Mouse (Mus musculus) midbrain, embryonic 11.5 days (tissue): ENCODE measurements around the gene Col16a1. TPM values are rescaled to one million over a fixed set of nuclear protein-coding genes. Genes with fewer than 3 reads are reported as not detected.
A peak's percentile ranks its signal among the peaks of the same experiment; 100 is the strongest.

Experiments
- ATAC-seq: fragments of 200-750 bp; cut with Nextera tagmentation; 2 replicates; pipeline ENCODE4 v1.8.0; 2017; ENCODE audit warnings: moderate TSS enrichment, moderate library complexity; ENCODE audit not compliant: low FRiP score
- DNase-seq: peaks from one replicate; pipeline ENCODE4 v3.0.0; 2015; ENCODE audit warnings: low spot score; ENCODE audit errors: missing footprints
- H3K27ac ChIP-seq: fragments of 300-500 bp; sonication (generic); 2 replicates; pipeline ENCODE4 v1.5.1; 2014; ENCODE audit warnings: low read depth, low read length
- H3K27me3 ChIP-seq: fragments of 300-500 bp; sonication (generic); 2 replicates; pipeline ENCODE4 v1.6.1; 2014; ENCODE audit warnings: mild to moderate bottlenecking, low read length, moderate library complexity, mixed read lengths; ENCODE audit not compliant: control insufficient read depth, insufficient read depth
- H3K36me3 ChIP-seq: fragments of 300-500 bp; sonication (generic); 2 replicates; pipeline ENCODE4 v1.6.1; 2014; ENCODE audit warnings: mild to moderate bottlenecking, low read length, moderate library complexity, mixed read lengths; ENCODE audit not compliant: control insufficient read depth, insufficient read depth
- H3K4me1 ChIP-seq: fragments of 300-500 bp; sonication (generic); 2 replicates; pipeline ENCODE4 v1.6.1; 2014; ENCODE audit warnings: low read length; ENCODE audit not compliant: control insufficient read depth, insufficient read depth
- H3K4me2 ChIP-seq: fragments of 300-500 bp; sonication (generic); 2 replicates; pipeline ENCODE4 v1.6.1; 2014; ENCODE audit warnings: mild to moderate bottlenecking, moderate library complexity
- H3K4me3 ChIP-seq: fragments of 300-500 bp; sonication (generic); 2 replicates; pipeline ENCODE4 v1.5.1; 2014; ENCODE audit warnings: low read depth, low read length
- H3K9ac ChIP-seq: fragments of 300-500 bp; sonication (generic); 2 replicates; pipeline ENCODE4 v1.6.1; 2014; ENCODE audit warnings: low read length
- H3K9me3 ChIP-seq: fragments of 300-500 bp; sonication (generic); 2 replicates; pipeline ENCODE4 v1.6.1; 2016; ENCODE audit warnings: low read length; ENCODE audit not compliant: control insufficient read depth
- WGBS: fragments of 180-500 bp; shearing (Covaris S2); extraction: QIAGEN DNeasy Blood & Tissue Kit; methylation state at CpG from one replicate; pipeline ENCODE4 v1.1.7; 2014; 5-methylcytosine and 5-hydroxymethylcytosine counted together
- polyA plus RNA-seq: library from polyadenylated mRNA; unstranded; fragments of >200 nt; fragmentation: Nextera tagmentation; extraction: Ambion mirVana; gene quantifications from 2 replicates; pipeline ENCODE4 v1.2.1, GENCODE M21; 2014

The Col16a1 gene
- polyA plus RNA-seq, 1 experiment from 2014 or later: 6.9 TPM

DNA sequence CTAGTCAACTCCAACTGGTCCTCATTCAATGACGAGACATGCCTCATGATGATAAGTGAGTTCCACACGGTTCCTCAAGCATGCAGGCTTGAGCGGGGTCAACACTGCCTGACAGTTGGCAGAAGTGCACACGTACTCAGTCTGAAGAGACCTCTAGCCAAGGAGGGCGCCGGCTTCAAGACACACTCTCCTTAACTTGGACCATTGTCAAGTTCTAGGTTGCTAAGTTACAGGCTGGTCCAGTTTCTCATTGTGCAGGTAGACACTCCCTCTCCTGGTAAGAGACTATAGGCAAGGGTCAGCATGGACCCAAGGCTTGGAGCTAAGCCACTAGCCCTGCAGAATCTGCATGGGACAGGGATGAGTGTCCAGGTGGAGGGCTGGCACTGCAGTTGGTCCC lies 77.5 kb downstream of the Col16a1 start:
- H3K9me3 ChIP-seq: no peaks in the 10 kb centered on the region
- H3K36me3 ChIP-seq: peaks cover 3% of the 10 kb centered on the region
- no peak overlapping the region for H3K4me3 ChIP-seq
- no peaks in the 10 kb centered on the region for H3K4me1 ChIP-seq
- no peak overlapping the region for H3K9ac ChIP-seq
- WGBS: 95% methylated on average over 6 of the region's 6 CpGs
- H3K4me2 ChIP-seq: no peak overlapping the region
- no peak overlapping the region for H3K27ac ChIP-seq
- H3K27me3 ChIP-seq: no peaks in the 10 kb centered on the region
- no peak for ATAC-seq
- no peak for DNase-seq

DNA sequence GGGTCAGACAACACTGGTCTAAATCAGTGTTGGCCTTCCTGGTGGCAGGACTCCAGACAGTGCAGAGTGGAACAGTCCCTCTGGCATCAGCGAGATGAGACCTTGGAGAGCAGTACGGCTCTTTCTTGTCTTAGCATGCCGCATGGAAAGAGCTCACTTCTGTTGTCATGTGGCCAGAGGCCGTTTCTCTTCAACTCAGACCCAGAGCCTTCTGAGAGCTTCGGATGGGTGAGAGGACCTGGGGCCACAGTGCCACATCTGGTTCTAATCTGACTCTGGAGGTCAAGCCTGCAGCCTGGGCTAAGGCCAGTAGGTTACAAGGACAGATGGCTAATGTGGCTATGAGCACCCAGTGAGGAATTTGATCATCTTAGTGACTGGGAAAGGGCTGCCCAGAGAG lies 78.3 kb downstream of the Col16a1 start:
- Histone ChIP-seq H3K4me2 (no peak overlapping the region), H3K36me3 (peaks cover 3% of the 10 kb centered on the region), H3K27me3 (no peaks in the 10 kb centered on the region), H3K27ac (no peak overlapping the region), H3K9ac (no peak overlapping the region), H3K4me1 (no peaks in the 10 kb centered on the region), H3K4me3 (no peak overlapping the region), H3K9me3 (no peaks in the 10 kb centered on the region)
- no peak for ATAC-seq
- peak; percentile 75 for DNase-seq
- 73% methylated on average over 5 of the region's 5 CpGs for WGBS

GRCm38 (mm10) chr4:130128907-130129306 lies 81.3 kb downstream of the Col16a1 start:
- Histone ChIP-seq H3K4me2 (no peak overlapping the region), H3K9me3 (no peaks in the 10 kb centered on the region), H3K9ac (no peak overlapping the region), H3K27me3 (no peaks in the 10 kb centered on the region), H3K4me3 (no peak overlapping the region), H3K27ac (no peak overlapping the region), H3K4me1 (no peaks in the 10 kb centered on the region), H3K36me3 (peaks cover 3% of the 10 kb centered on the region)
- 82% methylated on average over 5 of the region's 5 CpGs for WGBS
- peak; percentile 26 for DNase-seq
- no peak for ATAC-seq

DNA sequence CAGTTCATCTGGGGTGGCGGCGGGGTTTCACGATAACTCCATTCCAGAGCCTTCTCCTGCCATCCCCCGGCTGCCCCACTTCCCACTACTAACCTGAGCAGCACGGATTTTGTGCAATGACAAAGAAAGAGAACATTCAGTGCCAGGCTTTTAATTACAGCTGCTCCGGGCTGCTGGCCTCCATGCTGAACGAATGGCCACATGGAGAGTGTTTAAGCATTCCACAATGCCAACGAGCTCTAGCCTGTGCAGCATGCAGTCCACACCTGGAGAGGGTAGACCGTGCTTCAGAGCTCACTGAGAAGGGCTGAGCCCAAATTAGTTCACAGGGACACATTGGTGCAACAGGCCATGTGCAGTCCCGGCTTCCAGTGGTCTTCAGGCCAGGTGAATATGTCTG lies 82.4 kb downstream of the Col16a1 start:
- Histone ChIP-seq H3K9me3 (no peaks in the 10 kb centered on the region), H3K27me3 (no peaks in the 10 kb centered on the region), H3K4me1 (no peaks in the 10 kb centered on the region), H3K27ac (no peak overlapping the region), H3K4me2 (no peak overlapping the region), H3K36me3 (peaks cover 3% of the 10 kb centered on the region), H3K4me3 (no peak overlapping the region), H3K9ac (no peak overlapping the region)
- 79% methylated on average over 10 of the region's 10 CpGs for WGBS
- ATAC-seq: no peak
- peak; percentile 45 for DNase-seq

GRCm38 (mm10) chr4:130130641-130131350 lies 83.2 kb downstream of the Col16a1 start:
- DNase-seq: peak; percentile 49
- 59% methylated on average over 13 of the region's 13 CpGs for WGBS
- no peaks in the 10 kb centered on the region for H3K4me1 ChIP-seq

DNA sequence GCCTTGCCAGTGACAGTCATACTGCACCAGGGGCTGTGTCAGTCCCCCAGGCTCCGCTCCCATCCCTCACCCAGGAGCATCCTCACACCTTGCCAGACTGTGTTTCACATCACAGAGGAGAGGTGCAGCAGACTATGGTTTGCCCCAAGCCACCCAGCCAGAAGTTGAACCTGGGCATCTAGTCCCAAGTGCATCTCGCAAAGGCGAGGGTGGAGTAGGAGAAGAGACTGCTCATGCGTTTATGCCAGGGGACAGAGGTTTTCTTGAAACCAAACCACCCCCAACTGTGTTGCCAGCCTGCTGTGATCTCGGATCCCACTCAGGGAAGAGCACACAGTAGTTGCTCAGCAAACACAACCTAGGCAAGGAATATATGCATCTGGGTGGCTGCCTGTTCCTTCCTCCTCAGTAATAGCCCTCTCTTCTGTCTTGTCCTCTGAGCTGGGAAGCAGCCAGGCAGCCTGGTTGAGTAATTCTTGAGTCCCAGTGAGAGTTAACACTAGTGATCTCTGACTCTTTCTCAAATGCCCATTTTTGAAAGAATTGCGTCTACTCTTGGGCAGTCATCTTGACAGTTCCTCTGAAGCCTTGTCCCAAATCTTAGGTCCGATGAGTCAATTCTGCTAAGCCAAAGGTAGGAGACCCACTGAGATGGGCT lies 83.9 kb downstream of the Col16a1 start:
- no peaks in the 10 kb centered on the region for H3K4me1 ChIP-seq
- ATAC-seq: no peak
- no peak overlapping the region for H3K4me2 ChIP-seq
- DNase-seq: peak; percentile 21
- no peak overlapping the region for H3K4me3 ChIP-seq
- H3K27ac ChIP-seq: no peak overlapping the region
- no peaks in the 10 kb centered on the region for H3K9me3 ChIP-seq
- H3K27me3 ChIP-seq: peaks cover 2% of the 10 kb centered on the region; the same call in 1 of the 2 replicates
- no peak overlapping the region for H3K9ac ChIP-seq
- H3K36me3 ChIP-seq: peaks cover 3% of the 10 kb centered on the region
- 83% methylated on average over 7 of the region's 7 CpGs for WGBS

More at GRCm38 (mm10) chr4:130130641-130131350, 83.2 kb downstream of the Col16a1 start:
- no peak for ATAC-seq
- Histone ChIP-seq H3K4me3 (no peak overlapping the region), H3K4me2 (no peak overlapping the region), H3K27ac (no peak overlapping the region), H3K9ac (no peak overlapping the region), H3K9me3 (no peaks in the 10 kb centered on the region), H3K36me3 (peaks cover 3% of the 10 kb centered on the region), H3K27me3 (no peaks in the 10 kb centered on the region)

- DNase-seq (peak; percentile 23), ATAC-seq (no peak)
- no peaks in the 10 kb centered on the region for H3K4me1 ChIP-seq
- H3K27me3 ChIP-seq: peaks cover 4% of the 10 kb centered on the region; the same call in 1 of the 2 replicates
- no peak overlapping the region for H3K9ac ChIP-seq
- no peak overlapping the region for H3K27ac ChIP-seq
- 72% methylated on average over 6 of the region's 6 CpGs for WGBS
- no peak overlapping the region for H3K4me2 ChIP-seq
- no peaks in the 10 kb centered on the region for H3K9me3 ChIP-seq
- no peak overlapping the region for H3K4me3 ChIP-seq
- no peaks in the 10 kb centered on the region for H3K36me3 ChIP-seq
Measured at GRCm38 (mm10) chr4:130133399-130133798, 85.8 kb downstream of the Col16a1 start.

GRCm38 (mm10) chr4:130138441-130139213 lies 91.0 kb downstream of the Col16a1 start:
- Histone ChIP-seq H3K9ac (peak overlapping the region; percentile 40), H3K27ac (no peak overlapping the region), H3K4me1 (peaks cover 11% of the 10 kb centered on the region), H3K36me3 (no peaks in the 10 kb centered on the region), H3K27me3 (peaks cover 26% of the 10 kb centered on the region), H3K4me2 (peak overlapping the region; percentile 71), H3K4me3 (peak overlapping the region; percentile 39), H3K9me3 (no peaks in the 10 kb centered on the region)
- peak; percentile 78 for ATAC-seq
- under 1% methylated on average over 52 of the region's 57 CpGs for WGBS
- peak; percentile 98 for DNase-seq

- H3K27me3 ChIP-seq: peaks cover 26% of the 10 kb centered on the region
- no peaks in the 10 kb centered on the region for H3K36me3 ChIP-seq
- H3K27ac ChIP-seq: no peak within 1 kb of the TSS
- peak; percentile 92 for DNase-seq
- peak within 1 kb of the TSS; percentile 71 for H3K4me2 ChIP-seq
- peak within 1 kb of the TSS; percentile 39 for H3K4me3 ChIP-seq
- no peaks in the 10 kb centered on the region for H3K9me3 ChIP-seq
- H3K9ac ChIP-seq: peak within 1 kb of the TSS; percentile 40
- ATAC-seq: 0 out of 2 replicates have a peak, but pooled peaks have one; percentile 4
- H3K4me1 ChIP-seq: peaks cover 11% of the 10 kb centered on the region
- WGBS: under 1% methylated on average over 14 of the region's 15 CpGs
Measured at GRCm38 (mm10) chr4:130139214-130139492, 91.5 kb downstream of the Col16a1 start, which contains the start of gene Hcrtr1. Hcrtr1 (minus strand) TSS chr4:130139359.
